Mouse (Mus musculus) stomach, embryonic 16.5 days (tissue): Measurements from ENCODE around the gene Cd207. TPM values are rescaled to one million over a fixed set of nuclear protein-coding genes. Genes with fewer than 3 reads are reported as not detected.
A peak's percentile ranks its signal among the peaks of the same experiment; 100 is the strongest.

Experiments
- ATAC-seq: fragments of 200-750 bp; cut with Nextera tagmentation; 2 replicates; pipeline ENCODE4 v1.8.0; 2017; ENCODE audit warnings: moderate number of reproducible peaks, moderate TSS enrichment; ENCODE audit not compliant: insufficient read depth, low FRiP score
- H3K27ac ChIP-seq: fragments of 300-500 bp; sonication (generic); 2 replicates; pipeline ENCODE4 v1.5.1; 2014; ENCODE audit warnings: low read length
- H3K27me3 ChIP-seq: fragments of 300-500 bp; sonication (generic); 2 replicates; pipeline ENCODE4 v1.6.1; 2014; ENCODE audit warnings: low read length, control low read depth, mixed read lengths; ENCODE audit not compliant: control insufficient read depth, insufficient read depth
- H3K36me3 ChIP-seq: fragments of 300-500 bp; sonication (generic); 2 replicates; pipeline ENCODE4 v1.6.1; 2014; ENCODE audit warnings: low read length; ENCODE audit not compliant: control insufficient read depth, insufficient read depth
- H3K4me1 ChIP-seq: fragments of 300-500 bp; sonication (generic); 2 replicates; pipeline ENCODE4 v1.6.1; 2014; ENCODE audit warnings: low read length, control low read depth, mixed read lengths; ENCODE audit not compliant: control insufficient read depth, insufficient read depth
- H3K4me2 ChIP-seq: fragments of 300-500 bp; sonication (generic); 2 replicates; pipeline ENCODE4 v1.6.1; 2014; ENCODE audit warnings: low read depth, low read length, mixed read lengths
- H3K4me3 ChIP-seq: fragments of 300-500 bp; sonication (generic); replicated peaks from 2 replicates; pipeline ENCODE4 v1.5.1; 2014; ENCODE audit warnings: mild to moderate bottlenecking, low read length
- H3K9ac ChIP-seq: fragments of 300-500 bp; sonication (generic); 2 replicates; pipeline ENCODE4 v1.6.1; 2014; ENCODE audit warnings: low read length
- H3K9me3 ChIP-seq: fragments of 300-500 bp; sonication (generic); replicated peaks from 2 replicates; pipeline ENCODE4 v1.6.1; 2016; ENCODE audit warnings: low read length, control low read depth; ENCODE audit not compliant: control insufficient read depth
- WGBS: fragments of 180-500 bp; shearing (Covaris S2); extraction: QIAGEN DNeasy Blood & Tissue Kit; methylation state at CpG from one replicate; pipeline ENCODE4 v1.1.7; 2014; 5-methylcytosine and 5-hydroxymethylcytosine counted together
- polyA plus RNA-seq: library from polyadenylated mRNA; unstranded; fragments of >200 nt; fragmentation: Nextera tagmentation; extraction: Ambion mirVana; gene quantifications from 2 replicates; pipeline ENCODE4 v1.2.1, GENCODE M21; 2015

Cd207 gene
- 0.17 and 0.20 TPM in 2 replicates for polyA plus RNA-seq

- ATAC-seq, result no peak
- Histone ChIP-seq H3K27ac (no peak within 1 kb of the TSS), H3K27me3 (peaks cover 3% of the 10 kb centered on the region; the same call in 1 of the 2 replicates), H3K9ac (no peak within 1 kb of the TSS), H3K4me1 (no peaks in the 10 kb centered on the region), H3K9me3 (no peaks in the 10 kb centered on the region), H3K36me3 (no peaks in the 10 kb centered on the region), H3K4me2 (no peak within 1 kb of the TSS), H3K4me3 (no peak within 1 kb of the TSS)
- WGBS, result 65% methylated on average over 4 of the region's 4 CpGs
Measured at GRCm38 (mm10) chr6:83677757-83678156, at the start of gene Cd207. Gene Cd207 (minus strand): TSS chr6:83677857.

DNA sequence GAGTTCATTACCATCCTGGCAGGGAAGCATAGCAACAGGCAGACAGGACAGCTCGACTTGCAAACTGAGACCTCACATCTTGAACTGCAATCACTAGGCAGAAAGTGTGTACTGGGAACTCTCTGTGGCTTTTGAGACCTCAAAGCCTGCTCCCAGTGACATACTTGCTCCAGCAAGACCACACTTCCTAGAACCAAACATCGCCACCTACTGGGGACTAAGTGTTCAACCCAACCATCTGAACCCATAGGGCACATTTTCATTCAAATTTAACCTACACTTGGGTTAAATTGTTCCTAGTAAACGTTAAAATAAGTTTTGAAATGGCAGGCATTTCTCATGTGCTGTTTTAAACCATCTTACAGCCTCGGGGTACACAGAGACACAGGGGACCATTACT lies 49.5 kb upstream of the Cd207 start:
- no peaks in the 10 kb centered on the region for H3K9me3 ChIP-seq
- H3K27me3 ChIP-seq, result peaks cover 13% of the 10 kb centered on the region
- H3K4me2 ChIP-seq, result no peak overlapping the region
- no peaks in the 10 kb centered on the region for H3K4me1 ChIP-seq
- no peaks in the 10 kb centered on the region for H3K36me3 ChIP-seq
- H3K4me3 ChIP-seq, result no peak overlapping the region
- ATAC-seq, result no peak
- no peak overlapping the region for H3K27ac ChIP-seq
- H3K9ac ChIP-seq, result no peak overlapping the region
- WGBS, result 42% methylated on average over 4 of the region's 4 CpGs

DNA sequence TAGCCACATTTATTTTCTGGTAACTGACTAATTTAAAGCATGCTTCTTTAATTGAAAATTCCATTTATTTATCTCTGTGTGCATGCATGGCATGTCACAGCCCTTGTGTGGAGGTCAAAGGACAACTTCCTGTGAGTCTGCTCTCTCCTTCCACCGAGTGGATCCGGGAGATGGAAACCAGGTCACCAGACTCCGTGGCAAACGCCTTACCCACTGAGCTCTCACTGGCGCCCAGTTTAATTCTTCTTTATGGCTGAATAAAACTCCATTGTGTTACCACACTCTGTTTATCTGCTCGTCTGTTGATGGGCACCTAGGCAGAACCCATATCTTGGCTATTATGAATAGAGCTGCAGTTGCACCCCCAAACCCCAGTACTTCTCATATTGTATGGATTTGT lies 44.9 kb upstream of the Cd207 start:
- no peak overlapping the region for H3K4me3 ChIP-seq
- WGBS, result 21% methylated on average over 6 of the region's 6 CpGs
- no peaks in the 10 kb centered on the region for H3K9me3 ChIP-seq
- H3K9ac ChIP-seq, result no peak overlapping the region
- no peak overlapping the region for H3K27ac ChIP-seq
- peaks cover 53% of the 10 kb centered on the region for H3K27me3 ChIP-seq
- H3K4me2 ChIP-seq, result no peak overlapping the region
- no peak for ATAC-seq
- no peaks in the 10 kb centered on the region for H3K4me1 ChIP-seq
- H3K36me3 ChIP-seq, result no peaks in the 10 kb centered on the region

DNA sequence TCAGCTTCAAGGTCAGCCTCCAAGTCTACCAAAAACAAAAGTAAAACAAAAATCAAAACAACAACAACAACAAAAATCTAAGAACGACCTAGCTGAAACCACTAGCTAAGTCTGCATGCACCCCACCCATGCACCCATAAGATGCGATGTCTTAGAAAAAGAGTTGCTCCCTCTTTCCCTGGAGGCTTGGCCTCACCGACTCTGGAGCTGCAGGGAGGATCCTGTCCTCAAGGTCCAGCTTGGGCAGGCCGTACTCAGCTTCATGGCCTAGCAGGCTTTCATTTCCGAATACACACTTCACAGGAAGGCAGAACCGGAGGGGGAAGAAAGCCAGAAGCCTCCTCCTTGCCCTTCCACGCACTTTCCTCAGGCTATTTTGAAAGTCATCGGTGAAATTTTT lies 39.4 kb upstream of the Cd207 start:
- Histone ChIP-seq H3K9ac (no peak overlapping the region), H3K27me3 (peaks cover 89% of the 10 kb centered on the region), H3K4me1 (0 out of 2 replicates have a peak, but pooled peaks cover 4% of the 10 kb centered on the region), H3K4me2 (no peak overlapping the region), H3K4me3 (no peak overlapping the region), H3K36me3 (no peaks in the 10 kb centered on the region), H3K9me3 (no peaks in the 10 kb centered on the region), H3K27ac (no peak overlapping the region)
- ATAC-seq, result no peak
- WGBS, result 5% methylated on average over 8 of the region's 8 CpGs

DNA sequence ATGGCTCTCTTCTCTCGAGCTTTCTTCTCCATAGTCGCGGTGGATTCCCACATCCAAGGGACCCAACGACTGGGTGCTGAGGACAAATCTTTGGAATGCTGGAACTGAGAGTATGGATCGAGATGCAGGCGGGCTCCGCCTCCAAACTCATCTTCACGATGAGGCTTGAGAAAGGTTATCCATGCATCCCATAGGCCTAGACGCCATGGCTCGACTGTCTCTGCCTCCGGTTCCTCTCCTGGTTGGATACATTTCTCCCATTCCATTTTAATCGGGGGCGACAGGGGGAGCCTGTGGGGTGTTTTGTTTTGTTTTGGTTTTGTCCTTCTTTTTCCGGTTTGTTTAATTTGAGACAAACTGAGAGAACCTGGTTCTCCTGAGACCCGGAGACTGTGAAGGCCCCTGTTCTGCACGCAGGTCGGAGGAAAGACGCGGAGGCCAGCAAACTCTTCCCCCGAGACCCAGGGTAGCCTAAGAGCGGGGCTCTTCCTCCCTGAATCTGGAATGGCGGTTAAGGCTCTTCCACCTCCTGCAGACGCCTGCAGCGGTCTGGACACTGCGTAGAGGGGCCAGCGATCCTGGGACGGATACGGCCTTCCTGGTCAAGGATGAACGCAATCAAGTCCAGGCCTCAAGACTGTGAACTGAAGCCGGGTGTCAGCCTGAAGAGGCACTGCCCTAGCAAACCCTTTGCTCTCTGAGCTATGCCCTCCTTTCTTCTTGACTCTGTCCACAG lies 38.0 kb upstream of the Cd207 start:
- Histone ChIP-seq H3K9ac (no peak overlapping the region), H3K27ac (no peak overlapping the region), H3K4me2 (no peak overlapping the region), H3K4me3 (no peak overlapping the region), H3K9me3 (no peaks in the 10 kb centered on the region), H3K4me1 (peaks cover 16% of the 10 kb centered on the region; the same call in 1 of the 2 replicates), H3K36me3 (no peaks in the 10 kb centered on the region), H3K27me3 (peaks cover 90% of the 10 kb centered on the region)
- no peak for ATAC-seq
- WGBS, result 6% methylated on average over 30 of the region's 30 CpGs

GRCm38 (mm10) chr6:83714221-83715123 lies 36.8 kb upstream of the Cd207 start:
- Histone ChIP-seq H3K36me3 (no peaks in the 10 kb centered on the region), H3K9me3 (no peaks in the 10 kb centered on the region), H3K27ac (no peak overlapping the region), H3K4me1 (peaks cover 16% of the 10 kb centered on the region; the same call in 1 of the 2 replicates), H3K9ac (no peak overlapping the region), H3K4me2 (no peak overlapping the region), H3K27me3 (peaks cover 93% of the 10 kb centered on the region), H3K4me3 (no peak overlapping the region)
- WGBS, result 3% methylated on average over 34 of the region's 34 CpGs
- ATAC-seq, result no peak

GRCm38 (mm10) chr6:83713271-83714136 lies 35.8 kb upstream of the Cd207 start:
- Histone ChIP-seq H3K4me2 (no peak overlapping the region), H3K27ac (no peak overlapping the region), H3K4me3 (no peak overlapping the region), H3K9ac (no peak overlapping the region), H3K36me3 (no peaks in the 10 kb centered on the region), H3K9me3 (no peaks in the 10 kb centered on the region), H3K4me1 (peaks cover 16% of the 10 kb centered on the region; the same call in 1 of the 2 replicates), H3K27me3 (peaks cover 95% of the 10 kb centered on the region)
- 3% methylated on average over 12 of the region's 12 CpGs for WGBS
- no peak for ATAC-seq

- peak overlapping the region; percentile 61 for H3K4me2 ChIP-seq
- peak overlapping the region; percentile 44 for H3K4me3 ChIP-seq
- H3K36me3 ChIP-seq, result no peaks in the 10 kb centered on the region
- H3K4me1 ChIP-seq, result peaks cover 16% of the 10 kb centered on the region; the same call in 1 of the 2 replicates
- H3K9ac ChIP-seq, result no peak overlapping the region
- H3K27me3 ChIP-seq, result peaks cover 95% of the 10 kb centered on the region
- 3% methylated on average over 45 of the region's 45 CpGs for WGBS
- H3K9me3 ChIP-seq, result no peaks in the 10 kb centered on the region
- no peak overlapping the region for H3K27ac ChIP-seq
- ATAC-seq, result no peak
Measured at GRCm38 (mm10) chr6:83711725-83712475, 34.2 kb upstream of the Cd207 start.
